8 mouse cellular contexts compared by ENCODE assay signal in genomic region chr14:20928848-20929745, GRCm38 (mm10). TPM values are rescaled to one million over a fixed set of nuclear protein-coding genes. Genes with fewer than 3 reads are reported as not detected.
DNase-seq lines count a peak whose midpoint lies in the region; ATAC-seq lines count a peak whose summit lies in the region.

Vcl (plus strand) TSS chr14:20929398.

- under 1% methylated on average over 89 of the region's 89 CpGs for WGBS in hindbrain, embryonic 12.5 days

- H3K27ac ChIP-seq in hindbrain, embryonic 12.5 days, result peak within 1 kb of the TSS; percentile 93

- peak within 1 kb of the TSS; percentile 82 for H3K4me3 ChIP-seq in hindbrain, embryonic 12.5 days

- H3K4me1 ChIP-seq in hindbrain, embryonic 12.5 days, result peaks cover 17% of the 10 kb centered on the region

- no peaks in the 10 kb centered on the region for H3K9me3 ChIP-seq in hindbrain, embryonic 12.5 days (replicated peaks)

- peak within 1 kb of the TSS; percentile 78 for H3K9ac ChIP-seq in hindbrain, embryonic 12.5 days

- no peaks in the 10 kb centered on the region for H3K27me3 ChIP-seq in hindbrain, embryonic 12.5 days

- H3K36me3 ChIP-seq in hindbrain, embryonic 12.5 days, result no peaks in the 10 kb centered on the region

- peak within 1 kb of the TSS; percentile 59 for H3K4me2 ChIP-seq in hindbrain, embryonic 12.5 days (replicated peaks)

- DNase-seq in NIH3T3 (ENCODE audit: low read depth), result peak; percentile 99
- DNase-seq in cerebellum, postnatal 10 days, result peak; percentile 99
- DNase-seq in frontal cortex, postnatal 10 days (ENCODE audit: low spot score in 2 of 2), result peak; percentile 98 to 99
- peak; percentile 97 to 99 for DNase-seq in layer of hippocampus, postnatal 14 days (ENCODE audit: low spot score in 2 of 2)
- DNase-seq in lung, postnatal 14 days, result peak; percentile 99
- peak; percentile 97 for DNase-seq in retina, adult 2 months (ENCODE audit: low read depth, low spot score)
- peak; percentile 94 for DNase-seq in thymus, postnatal 36 days

- peak; percentile 99 for ATAC-seq in hindbrain, embryonic 12.5 days (ENCODE audit: low FRiP score)

RNA-seq across cellular contexts. Expression of gene Vcl, which starts in this region (rescaled TPM):
- polyA plus RNA-seq in hindbrain, embryonic 12.5 days (2016; fragmentation: Nextera tagmentation; extraction: Ambion mirVana), result 39.1 and 46.4 TPM in 2 replicates
- 10 to 100 TPM; 36.6 to 42.6 TPM for total RNA-seq in layer of hippocampus, postnatal 14 days (2021)

Comparison
In these comparisons a context has a peak if more than half of its experiments do, and no peak if none do; other contexts are left out.
1. Peak in every context shown above with its lines: DNase-seq, ATAC-seq, H3K4me3 ChIP-seq and H3K27ac ChIP-seq.